Mouse (Mus musculus) heart, embryonic 16.5 days (tissue): ENCODE data around the gene Zg16. TPM values are rescaled to one million over a fixed set of nuclear protein-coding genes. Genes with fewer than 3 reads are reported as not detected.

Experiments used
- ATAC-seq: fragments of 200-750 bp; cut with Nextera tagmentation; replicated peaks from 2 replicates; pipeline ENCODE4 v1.8.0; 2017; ENCODE audit warnings: moderate number of reproducible peaks; ENCODE audit not compliant: insufficient read depth, low FRiP score; ENCODE audit errors: extremely low read depth
- H3K27ac ChIP-seq: fragments of 300-500 bp; sonication (generic); 2 replicates; pipeline ENCODE4 v1.5.1; 2014; ENCODE audit warnings: mild to moderate bottlenecking, low read length, control low read depth, moderate library complexity
- H3K27me3 ChIP-seq: fragments of 300-500 bp; sonication (generic); 2 replicates; pipeline ENCODE4 v1.6.1; 2014; ENCODE audit warnings: low read length, mixed read lengths; ENCODE audit not compliant: control insufficient read depth, insufficient read depth
- H3K36me3 ChIP-seq: fragments of 300-500 bp; sonication (generic); 2 replicates; pipeline ENCODE4 v1.6.1; 2014; ENCODE audit not compliant: control insufficient read depth, insufficient read depth
- H3K4me1 ChIP-seq: fragments of 300-500 bp; sonication (generic); 2 replicates; pipeline ENCODE4 v1.6.1; 2014; ENCODE audit warnings: low read length, mixed read lengths; ENCODE audit not compliant: control insufficient read depth, insufficient read depth
- H3K4me2 ChIP-seq: fragments of 300-500 bp; sonication (generic); 2 replicates; pipeline ENCODE4 v1.6.1; 2014; ENCODE audit warnings: low read depth, mild to moderate bottlenecking, control low read depth, low read length
- H3K4me3 ChIP-seq: fragments of 300-500 bp; sonication (generic); 2 replicates; pipeline ENCODE4 v1.5.1; 2014; ENCODE audit warnings: mild to moderate bottlenecking, control low read depth, low read length
- H3K9ac ChIP-seq: fragments of 300-500 bp; sonication (generic); 2 replicates; pipeline ENCODE4 v1.6.1; 2014; ENCODE audit warnings: low read length, control low read depth
- H3K9me3 ChIP-seq: fragments of 300-500 bp; sonication (generic); replicated peaks from 2 replicates; pipeline ENCODE4 v1.6.1; 2016; ENCODE audit warnings: low read length; ENCODE audit not compliant: control insufficient read depth
- WGBS: fragments of 180-500 bp; shearing (Covaris S2); extraction: QIAGEN DNeasy Blood & Tissue Kit; methylation state at CpG from one replicate; pipeline ENCODE4 v1.1.7; 2014; 5-methylcytosine and 5-hydroxymethylcytosine counted together
- polyA plus RNA-seq: library from polyadenylated mRNA; unstranded; fragments of >200 nt; fragmentation: Nextera tagmentation; extraction: Ambion mirVana; gene quantifications from 2 replicates; pipeline ENCODE4 v1.2.1, GENCODE M21; 2015

Zg16 gene
- polyA plus RNA-seq, 1 experiment from 2014 or later: 18.3 TPM

DNA sequence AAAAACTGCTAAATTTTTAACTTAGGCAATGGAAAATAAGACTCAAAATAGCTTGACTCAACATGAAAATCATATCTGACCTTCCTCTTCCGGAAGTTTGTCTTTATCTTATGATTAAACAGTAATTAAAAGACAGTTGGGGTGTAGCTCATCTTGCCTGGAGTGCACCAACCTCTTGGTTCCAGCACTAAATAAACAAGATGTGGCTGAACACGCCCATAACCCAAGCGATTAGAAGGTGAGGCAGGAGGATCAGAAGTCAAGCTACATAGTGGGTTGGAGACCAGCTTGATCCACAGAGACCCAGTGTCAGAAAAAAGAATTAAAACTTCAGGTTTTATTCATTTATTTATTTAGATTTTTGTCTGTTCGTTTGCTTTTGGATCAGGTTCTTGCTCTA is 3.4 kb downstream of the Zg16 start:
- no peaks in the 10 kb centered on the region for H3K36me3 ChIP-seq
- no peak for ATAC-seq
- H3K4me3 ChIP-seq: no peak overlapping the region
- H3K9me3 ChIP-seq: no peaks in the 10 kb centered on the region
- 81% methylated on average over 4 of the region's 4 CpGs for WGBS
- peaks cover 2% of the 10 kb centered on the region; the same call in 1 of the 2 replicates for H3K4me1 ChIP-seq
- no peaks in the 10 kb centered on the region for H3K27me3 ChIP-seq
- H3K27ac ChIP-seq: no peak overlapping the region
- H3K9ac ChIP-seq: no peak overlapping the region
- H3K4me2 ChIP-seq: no peak overlapping the region

DNA sequence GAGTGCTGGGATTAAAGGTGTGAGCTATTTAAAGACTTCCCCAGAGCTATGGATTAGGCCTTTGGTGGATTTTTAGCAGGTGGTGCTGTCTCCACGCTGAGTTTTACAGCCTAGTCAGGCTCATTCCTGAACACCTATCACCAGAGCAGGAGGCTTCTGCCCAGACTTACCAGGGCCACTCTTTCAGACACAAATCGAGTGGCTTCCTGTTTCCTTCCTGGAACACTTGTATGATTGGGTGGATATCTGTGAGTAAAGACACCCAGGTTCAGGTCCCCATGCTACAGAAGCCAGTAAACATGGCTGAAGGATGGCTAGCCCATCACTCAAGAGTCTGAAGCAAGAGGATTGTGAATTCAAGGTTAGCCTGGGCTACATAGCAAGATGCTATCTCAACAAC is 4.1 kb downstream of the Zg16 start:
- no peaks in the 10 kb centered on the region for H3K4me1 ChIP-seq
- H3K27me3 ChIP-seq: no peaks in the 10 kb centered on the region
- no peak overlapping the region for H3K27ac ChIP-seq
- H3K9ac ChIP-seq: no peak overlapping the region
- WGBS: 37% methylated on average over 2 of the region's 2 CpGs
- no peak overlapping the region for H3K4me3 ChIP-seq
- no peaks in the 10 kb centered on the region for H3K9me3 ChIP-seq
- no peak overlapping the region for H3K4me2 ChIP-seq
- H3K36me3 ChIP-seq: no peaks in the 10 kb centered on the region
- ATAC-seq: no peak

DNA sequence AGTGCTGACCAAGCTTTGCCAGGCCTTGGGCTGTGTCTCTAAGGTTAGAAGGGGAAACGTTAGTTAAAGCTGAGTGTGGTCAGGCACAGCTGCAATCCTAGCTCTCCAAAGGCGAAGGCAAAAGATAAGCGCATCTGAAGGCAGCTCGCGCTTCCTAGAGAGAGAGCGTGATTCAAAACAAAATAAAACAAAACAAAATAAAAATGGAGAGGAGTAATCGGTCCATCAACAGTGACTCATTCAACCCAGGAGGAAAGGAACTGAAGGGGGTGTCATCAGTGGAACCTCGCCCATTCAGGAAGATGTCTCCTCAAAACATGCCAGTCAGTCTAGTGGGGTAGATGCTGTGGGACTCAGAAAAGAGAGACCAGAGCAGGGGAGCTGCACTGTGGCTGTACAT is 4.9 kb downstream of the Zg16 start:
- WGBS: 58% methylated on average over 8 of the region's 8 CpGs
- H3K4me2 ChIP-seq: no peak overlapping the region
- H3K9me3 ChIP-seq: no peaks in the 10 kb centered on the region
- H3K9ac ChIP-seq: no peak overlapping the region
- ATAC-seq: no peak
- no peak overlapping the region for H3K4me3 ChIP-seq
- no peak overlapping the region for H3K27ac ChIP-seq
- H3K36me3 ChIP-seq: no peaks in the 10 kb centered on the region
- H3K27me3 ChIP-seq: no peaks in the 10 kb centered on the region
- H3K4me1 ChIP-seq: no peaks in the 10 kb centered on the region

DNA sequence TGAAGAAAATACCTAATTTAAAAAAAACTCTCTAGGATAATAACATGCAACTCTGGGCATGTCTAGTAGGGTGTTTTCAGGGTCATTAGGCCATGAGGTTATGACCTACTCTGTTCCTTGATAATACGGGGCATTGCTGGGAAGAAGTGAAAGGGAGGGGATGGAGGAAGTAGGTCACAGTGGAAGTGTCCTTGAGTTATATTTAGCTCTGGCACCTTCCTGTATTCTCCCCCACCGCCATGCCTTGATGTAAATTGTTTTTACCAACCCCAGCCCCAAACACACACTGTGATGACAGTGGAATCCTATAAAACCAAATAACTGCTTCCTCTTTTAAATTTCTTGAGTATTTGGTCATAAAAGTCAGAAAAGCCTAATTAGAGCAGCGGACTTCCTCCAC is 7.1 kb downstream of the Zg16 start:
- Histone ChIP-seq H3K9ac (no peak overlapping the region), H3K4me1 (no peaks in the 10 kb centered on the region), H3K9me3 (no peaks in the 10 kb centered on the region), H3K36me3 (no peaks in the 10 kb centered on the region), H3K27ac (no peak overlapping the region), H3K4me2 (no peak overlapping the region), H3K27me3 (no peaks in the 10 kb centered on the region), H3K4me3 (no peak overlapping the region)
- 51% methylated on average over 3 of the region's 3 CpGs for WGBS
- no peak for ATAC-seq

DNA sequence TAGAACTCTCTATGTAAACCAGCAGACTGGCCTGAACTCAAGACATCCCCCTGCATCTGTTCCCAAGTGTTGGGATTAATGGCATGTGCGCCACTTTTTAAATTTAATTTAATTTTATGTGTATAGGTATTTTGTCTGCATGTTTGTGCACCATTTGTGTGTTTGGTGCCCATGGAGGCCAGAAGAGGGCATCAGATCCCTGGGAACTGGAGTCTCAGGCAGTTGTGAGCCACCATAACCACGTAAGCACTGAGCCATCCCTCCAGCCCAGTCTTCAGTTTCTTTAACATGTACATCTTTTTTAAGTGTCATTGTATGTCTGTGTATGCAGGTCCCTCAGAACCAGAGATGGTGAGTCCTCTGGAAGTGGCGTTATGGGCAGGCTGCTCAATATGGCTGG is 9.4 kb downstream of the Zg16 start:
- ATAC-seq: no peak
- WGBS: 84% methylated on average over 3 of the region's 3 CpGs
- H3K4me2 ChIP-seq: no peak overlapping the region
- no peaks in the 10 kb centered on the region for H3K9me3 ChIP-seq
- no peak overlapping the region for H3K9ac ChIP-seq
- no peaks in the 10 kb centered on the region for H3K36me3 ChIP-seq
- H3K27me3 ChIP-seq: no peaks in the 10 kb centered on the region
- no peak overlapping the region for H3K4me3 ChIP-seq
- H3K27ac ChIP-seq: no peak overlapping the region
- H3K4me1 ChIP-seq: no peaks in the 10 kb centered on the region; the same call in 1 of the 2 replicates

DNA sequence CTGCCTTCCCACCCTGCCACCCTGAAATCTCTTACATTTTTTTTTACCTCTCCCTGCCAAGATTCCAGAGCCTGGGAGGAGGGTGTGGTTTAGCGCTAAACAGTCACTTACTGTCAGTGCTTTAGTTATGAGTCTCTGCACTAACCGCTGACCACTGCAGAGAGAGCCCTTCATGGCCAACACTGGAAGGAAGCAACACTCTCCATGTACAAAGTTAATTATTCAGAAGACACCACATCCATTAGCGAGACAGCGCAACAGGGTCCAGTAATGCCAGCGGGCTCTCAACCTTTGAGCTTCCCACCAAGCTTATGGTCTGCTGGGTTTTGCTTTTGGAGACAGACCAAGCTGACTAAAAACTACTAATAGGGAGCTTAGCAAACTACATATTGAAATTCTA is 10.9 kb downstream of the Zg16 start:
- Histone ChIP-seq H3K4me2 (no peak overlapping the region), H3K36me3 (no peaks in the 10 kb centered on the region), H3K4me3 (no peak overlapping the region), H3K4me1 (no peaks in the 10 kb centered on the region; the same call in 1 of the 2 replicates), H3K9ac (no peak overlapping the region), H3K27me3 (no peaks in the 10 kb centered on the region), H3K27ac (no peak overlapping the region), H3K9me3 (no peaks in the 10 kb centered on the region)
- no peak for ATAC-seq
- WGBS: 79% methylated on average over 5 of the region's 5 CpGs

DNA sequence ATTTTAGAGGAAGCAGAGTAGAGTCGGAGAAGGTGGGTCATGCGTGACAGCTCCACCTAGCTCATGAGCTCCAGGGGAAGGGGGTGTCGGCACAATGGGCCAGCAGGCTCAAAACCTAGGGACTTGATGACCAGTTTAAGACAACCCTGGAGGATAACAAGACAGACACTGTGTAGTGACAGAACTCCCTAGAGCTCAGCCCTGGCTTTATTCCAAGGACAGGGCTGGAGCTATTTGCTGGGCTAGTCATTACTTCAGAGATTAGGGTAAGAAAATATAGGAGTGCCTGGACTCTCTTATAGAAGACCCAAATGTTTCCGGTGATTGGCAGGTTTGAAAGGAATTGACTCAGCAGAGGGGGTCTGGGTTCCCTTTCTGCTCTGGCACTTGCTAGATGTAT is 13.9 kb downstream of the Zg16 start:
- H3K9ac ChIP-seq: no peak overlapping the region
- no peak overlapping the region for H3K27ac ChIP-seq
- no peak overlapping the region for H3K4me3 ChIP-seq
- no peaks in the 10 kb centered on the region; the same call in 1 of the 2 replicates for H3K4me1 ChIP-seq
- no peak overlapping the region for H3K4me2 ChIP-seq
- H3K36me3 ChIP-seq: no peaks in the 10 kb centered on the region
- H3K9me3 ChIP-seq: no peaks in the 10 kb centered on the region
- no peak for ATAC-seq
- H3K27me3 ChIP-seq: no peaks in the 10 kb centered on the region
- 76% methylated on average over 4 of the region's 4 CpGs for WGBS

DNA sequence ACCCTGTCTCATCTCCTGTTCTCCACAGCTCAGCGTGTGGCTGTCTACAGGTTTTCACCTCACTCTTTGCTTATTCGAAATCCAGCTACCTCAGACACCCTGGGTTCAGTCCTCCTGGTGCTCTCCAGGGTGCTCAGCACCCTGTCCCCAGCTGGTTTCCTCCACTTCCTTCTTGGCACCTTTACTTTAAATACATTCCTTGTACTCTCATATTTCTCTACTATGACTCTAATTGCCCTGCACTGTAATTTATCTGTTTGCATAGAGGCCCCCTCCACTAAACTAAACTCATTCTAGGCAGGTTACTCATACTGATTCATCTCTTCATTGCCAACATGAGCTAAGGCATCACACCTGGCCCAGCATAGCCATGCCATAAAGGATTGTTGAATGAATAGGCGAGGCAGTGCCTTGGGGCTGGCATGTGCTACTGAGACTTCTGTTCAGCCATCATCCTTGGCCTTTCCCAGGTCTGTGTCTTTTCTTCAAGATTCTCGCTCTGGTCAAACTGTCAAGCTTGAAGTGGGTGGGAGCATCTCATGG is 16.2 kb downstream of the Zg16 start:
- Histone ChIP-seq H3K4me1 (no peaks in the 10 kb centered on the region; the same call in 1 of the 2 replicates), H3K27ac (no peak overlapping the region), H3K36me3 (no peaks in the 10 kb centered on the region), H3K27me3 (no peaks in the 10 kb centered on the region), H3K9me3 (no peaks in the 10 kb centered on the region), H3K4me2 (no peak overlapping the region), H3K4me3 (no peak overlapping the region), H3K9ac (no peak overlapping the region)
- 72% methylated on average over 4 of the region's 4 CpGs for WGBS
- ATAC-seq: no peak

DNA sequence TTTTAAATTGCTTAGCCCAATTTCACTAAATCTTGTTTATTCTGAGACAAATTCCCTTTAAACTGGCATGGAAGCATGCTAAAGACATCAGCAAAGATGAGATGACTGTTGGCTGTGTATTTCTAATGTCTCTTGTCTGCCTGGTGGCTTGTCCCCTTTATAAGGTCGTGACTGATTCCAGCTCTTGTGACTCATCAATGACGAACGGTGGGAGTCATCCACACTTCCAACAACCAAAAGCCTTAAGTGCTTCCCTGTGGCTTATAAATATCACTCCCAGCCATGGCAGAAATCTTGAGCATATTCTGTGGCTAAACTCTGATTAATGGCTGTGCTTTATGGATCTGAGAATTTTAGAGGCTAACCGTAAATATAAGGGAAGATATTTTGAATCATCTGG is 20.8 kb downstream of the Zg16 start:
- Histone ChIP-seq H3K27me3 (no peaks in the 10 kb centered on the region), H3K4me1 (no peaks in the 10 kb centered on the region), H3K4me3 (no peak overlapping the region), H3K9me3 (no peaks in the 10 kb centered on the region; the same call in 1 of the 2 replicates), H3K4me2 (no peak overlapping the region), H3K27ac (no peak overlapping the region), H3K36me3 (no peaks in the 10 kb centered on the region), H3K9ac (no peak overlapping the region)
- ATAC-seq: no peak
- 53% methylated on average over 4 of the region's 4 CpGs for WGBS
